Mouse (Mus musculus) gastrocnemius, postnatal 25 days (tissue): ENCODE results near the gene Apoa5. TPM values are rescaled to one million over a fixed set of nuclear protein-coding genes. Genes with fewer than 3 reads are reported as not detected.

Source experiments
- total RNA-seq, 2 experiments: library from RNA; stranded (reverse); gene quantifications; 1 replicate in 1 of 2; 2 replicates in 1 of 2; pipeline ENCODE4 v1.2.3; 2021

Gene Apoa5
- total RNA-seq, 2 experiments from 2014 or later = not detected

Other genes starting within 250 kb of the Apoa5 start
- not detected for gene Apoa1, start 40.1 kb upstream of the Apoa5 start, total RNA-seq
- gene Apoc3, start 33.0 kb upstream of the Apoa5 start, total RNA-seq = 1 to 10 TPM in 1 of 2 experiments, not detected in 1; 1.4 TPM
- gene Apoa4, start 27.9 kb upstream of the Apoa5 start, total RNA-seq = not detected
- gene Zpr1, start 4.4 kb downstream of the Apoa5 start, total RNA-seq = 10 to 100 TPM; 18.9 to 26.3 TPM
- gene Bud13, start 14.4 kb downstream of the Apoa5 start, total RNA-seq = 1 to 10 TPM; 5.6 to 8.4 TPM
- gene 4931429L15Rik, start 51.4 kb downstream of the Apoa5 start, total RNA-seq = not detected